Mouse (Mus musculus): Measurements from ENCODE around the gene Arhgef10l. TPM values are rescaled to one million over a fixed set of nuclear protein-coding genes. Genes with fewer than 3 reads are reported as not detected.

The Arhgef10l gene
- total and polyA plus RNA-seq, 3 experiments, result 10.2 to 26.0 TPM; not detected in 1

GRCm38 (mm10) chr4:140693513-140693912, 27.7 kb upstream of the Arhgef10l start (continued):
- TF ChIP-seq CTCF (IDR thresholded peaks at IDR 0.05 in 2 of 3, conservative IDR thresholded peaks at IDR 0.05 in 1 of 3; ENCODE audit: control insufficient read depth in 1 of 3, insufficient read depth in 1 of 3, low read depth in 2 of 3, low read length in 3 of 3, poor library complexity in 1 of 3, severe bottlenecking in 1 of 3) (no peak), POLR2AphosphoS2 (IDR thresholded peaks at IDR 0.05; ENCODE audit: low read length) (no peak)

DNA sequence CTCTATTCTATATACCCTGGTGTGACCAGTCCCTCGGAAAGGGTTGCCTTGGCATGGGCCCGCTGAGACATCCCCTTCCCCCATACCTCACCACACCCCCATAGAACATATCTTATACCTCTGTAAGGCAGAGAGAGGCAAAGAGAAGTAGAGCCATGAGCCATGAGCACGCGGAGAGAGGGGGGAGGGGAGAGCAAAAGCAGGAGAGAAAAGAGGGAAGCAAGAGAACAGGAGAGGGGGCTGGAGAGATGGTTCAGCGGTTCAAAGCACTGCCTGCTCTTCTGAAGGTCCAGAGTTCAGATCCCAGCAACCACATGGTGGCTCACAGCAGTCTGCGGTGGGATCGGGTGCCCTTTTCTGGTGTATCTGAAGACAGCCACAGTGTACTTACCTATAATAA, 25.7 kb upstream of the Arhgef10l start:
- H3K9me3 ChIP-seq (replicated peaks; ENCODE audit: insufficient read depth, low read length), result no peaks in the 10 kb centered on the region
- peak overlapping the region; percentile 13; the same call in 1 of the 2 replicates for H3K9ac ChIP-seq (ENCODE audit: control insufficient read depth, low read depth, low read length, poor library complexity, severe bottlenecking)
- H3K27ac ChIP-seq (ENCODE audit: control insufficient read depth, low read depth, low read length), result peak overlapping the region; percentile 69
- H3K36me3 ChIP-seq (ENCODE audit: control insufficient read depth in 1 of 2, insufficient read depth in 2 of 2, low read length in 2 of 2), result peaks cover 0 to 37% of the 10 kb centered on the region in 2 experiments; a peak in 2 of 4 replicates
- H3K4me1 ChIP-seq (ENCODE audit: control insufficient read depth in 1 of 2, insufficient read depth in 2 of 2, low read length in 2 of 2), result peaks cover 15 to 49% of the 10 kb centered on the region in 2 experiments
- no peaks in the 10 kb centered on the region for H3K27me3 ChIP-seq (ENCODE audit: control insufficient read depth in 1 of 2, insufficient read depth in 2 of 2, low read length in 2 of 2)
- DNase-seq (ENCODE audit: low read depth, low spot score), result peak; percentile 81
- peak; percentile 91 for TF ChIP-seq TBP (IDR thresholded peaks at IDR 0.05; ENCODE audit: low read depth, low read length)
- peak; percentile 42; the same call in 1 of the 2 replicates for TF ChIP-seq BHLHE40 (IDR thresholded peaks at IDR 0.05; ENCODE audit: borderline replicate concordance, low read depth, low read length)
- no peak for TF ChIP-seq NRF1 (IDR thresholded peaks at IDR 0.05; ENCODE audit: insufficient read depth, low read depth, low read length, poor library complexity, severe bottlenecking)
- no peak for TF ChIP-seq POLR2AphosphoS5 (IDR thresholded peaks at IDR 0.05; ENCODE audit: borderline replicate concordance, low read depth, low read length)
- TF ChIP-seq RAD21 (IDR thresholded peaks at IDR 0.05; ENCODE audit: low read depth, low read length), result no peak
- no peak for TF ChIP-seq HCFC1 (IDR thresholded peaks at IDR 0.05; ENCODE audit: low read depth, low read length)
- TF ChIP-seq GABPA (IDR thresholded peaks at IDR 0.05; ENCODE audit: low read depth, low read length), result no peak
- TF ChIP-seq ZMIZ1 (IDR thresholded peaks at IDR 0.05; ENCODE audit: low read depth, low read length), result no peak
- TF ChIP-seq ZNF384 (IDR thresholded peaks at IDR 0.05; ENCODE audit: low read depth, low read length), result no peak
- TF ChIP-seq UBTF (IDR thresholded peaks at IDR 0.05; ENCODE audit: borderline replicate concordance, insufficient read depth, low read depth, low read length), result no peak
- TF ChIP-seq CHD2 (IDR thresholded peaks at IDR 0.05; ENCODE audit: low read length), result peak; percentile 41; the same call in 1 of the 2 replicates
- no peak for TF ChIP-seq TAL1 (IDR thresholded peaks at IDR 0.05; ENCODE audit: low read length)
- peak; percentile 91 for TF ChIP-seq MYC (IDR thresholded peaks at IDR 0.05; ENCODE audit: low read depth, low read length)
- no peak for TF ChIP-seq KAT2A (conservative IDR thresholded peaks at IDR 0.05; ENCODE audit: low read depth, low read length)
- TF ChIP-seq MEF2A (IDR thresholded peaks at IDR 0.05; ENCODE audit: extremely low read depth, insufficient replicate concordance, low read depth, low read length, poor library complexity, severe bottlenecking), result no peak
- TF ChIP-seq MAFK (IDR thresholded peaks at IDR 0.05; ENCODE audit: borderline replicate concordance, low read depth, low read length), result no peak
- TF ChIP-seq SIN3A (IDR thresholded peaks at IDR 0.05; ENCODE audit: low read length), result no peak
- TF ChIP-seq ELF1 (IDR thresholded peaks at IDR 0.05; ENCODE audit: low read depth, low read length), result no peak
- TF ChIP-seq POLR2A (IDR thresholded peaks at IDR 0.05; ENCODE audit: control insufficient read depth in 1 of 2, insufficient read depth in 1 of 2, low read depth in 1 of 2, low read length in 2 of 2, poor library complexity in 1 of 2), result no peak; a peak in 1 of 4 replicates
- no peak for TF ChIP-seq USF1 (IDR thresholded peaks at IDR 0.05; ENCODE audit: low read depth, low read length)
- no peak for TF ChIP-seq TCF12 (IDR thresholded peaks at IDR 0.05; ENCODE audit: low read depth, low read length)
- no peak for TF ChIP-seq EP300 (IDR thresholded peaks at IDR 0.05; ENCODE audit: low read depth in 1 of 2, low read length in 2 of 2)
- TF ChIP-seq ZKSCAN1 (IDR thresholded peaks at IDR 0.05; ENCODE audit: low read depth, low read length), result no peak
- TF ChIP-seq CTCF (IDR thresholded peaks at IDR 0.05 in 2 of 3, conservative IDR thresholded peaks at IDR 0.05 in 1 of 3; ENCODE audit: control insufficient read depth in 1 of 3, insufficient read depth in 1 of 3, low read depth in 2 of 3, low read length in 3 of 3, poor library complexity in 1 of 3, severe bottlenecking in 1 of 3), result no peak
- TF ChIP-seq MAX (IDR thresholded peaks at IDR 0.05; ENCODE audit: low read length), result peak; percentile 70
- TF ChIP-seq USF2 (IDR thresholded peaks at IDR 0.05; ENCODE audit: borderline replicate concordance in 1 of 2, insufficient read depth in 1 of 2, low read depth in 1 of 2, low read length in 2 of 2), result no peak
- no peak for TF ChIP-seq E2F4 (IDR thresholded peaks at IDR 0.05; ENCODE audit: borderline replicate concordance, low read depth, low read length)
- TF ChIP-seq MXI1 (IDR thresholded peaks at IDR 0.05; ENCODE audit: low read depth, low read length), result peak; percentile 47; the same call in 1 of the 2 replicates
- TF ChIP-seq NELFE (IDR thresholded peaks at IDR 0.05; ENCODE audit: low read depth, low read length), result no peak
- no peaks in the 10 kb centered on the region for H3K79me2 ChIP-seq (ENCODE audit: control insufficient read depth, insufficient read depth, low read length, poor library complexity)
- H3K4me3 ChIP-seq (ENCODE audit: control insufficient read depth in 1 of 2, insufficient read depth in 1 of 2, low read depth in 2 of 2, low read length in 2 of 2), result no peak overlapping the region
